Comparison of ENCODE assay signal across 23 mouse cellular contexts in the genomic region with DNA sequence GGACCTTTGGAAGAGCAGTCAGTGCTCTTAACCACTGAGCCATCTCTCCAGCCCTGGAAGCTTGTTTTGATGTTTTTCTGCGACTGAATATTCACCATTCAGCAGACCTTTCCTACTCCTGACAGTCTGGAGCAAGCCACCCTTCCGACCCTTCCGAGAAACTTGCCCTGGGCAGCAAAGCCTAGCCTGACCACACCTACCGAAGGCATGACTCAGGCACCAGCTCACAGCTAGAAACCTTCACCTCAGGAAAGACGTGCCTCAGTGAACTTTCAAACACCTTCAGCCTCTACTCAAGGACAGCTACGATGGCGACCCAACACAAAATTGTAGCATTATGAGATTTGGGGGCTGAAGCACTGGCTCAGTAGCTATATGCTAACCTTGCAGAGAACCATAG. TPM values are rescaled to one million over a fixed set of nuclear protein-coding genes. Genes with fewer than 3 reads are reported as not detected.
"Had no signal": no experiment of that assay in that cellular context is flagged by ENCODE, and none has a peak within 500 bp of the region (broad histone marks: within the 10 kb centered on the region; RNA-seq: fewer than 3 reads in every experiment).

No protein-coding gene starts in this region.

- ATAC-seq: intestine, embryonic 16.5 days; liver, embryonic 12.5 days had no signal

- H3K27ac ChIP-seq: kidney, postnatal 0 days; limb, embryonic 10.5 days; limb, embryonic 13.5 days; liver, embryonic 12.5 days; liver, embryonic 15.5 days; stomach, embryonic 15.5 days had no signal

- H3K4me3 ChIP-seq: limb, embryonic 10.5 days; limb, embryonic 13.5 days; liver, embryonic 12.5 days; liver, embryonic 15.5 days; stomach, embryonic 15.5 days had no signal

- H3K9me3 ChIP-seq: limb, embryonic 10.5 days; limb, embryonic 13.5 days; liver, embryonic 12.5 days; liver, embryonic 15.5 days; stomach, embryonic 15.5 days had no signal

- H3K27me3 ChIP-seq: stomach, embryonic 15.5 days had no signal

- DNase-seq: kidney, postnatal 4 days; liver; lung, adult 2 months; lung, postnatal 14 days; lung, postnatal 4 days; midbrain, embryonic 14.5 days; right cerebral cortex, postnatal 4 days; spleen, adult 18-20 months; thymus, adult 18-20 months; thymus, postnatal 36 days had no signal

- H3K9ac ChIP-seq: limb, embryonic 13.5 days; liver, embryonic 12.5 days; liver, embryonic 15.5 days; stomach, embryonic 15.5 days had no signal

- H3K36me3 ChIP-seq: limb, embryonic 10.5 days; limb, embryonic 13.5 days; liver, embryonic 12.5 days; liver, embryonic 15.5 days; stomach, embryonic 15.5 days had no signal

- H3K4me2 ChIP-seq: limb, embryonic 13.5 days; liver, embryonic 12.5 days; liver, embryonic 15.5 days; midbrain, embryonic 11.5 days; stomach, embryonic 15.5 days had no signal

RNA-seq across cellular contexts. Expression of a gene that starts 33.4 kb away (rescaled TPM):
- total RNA-seq: megakaryocyte progenitor cell, adult 5-6 weeks; megakaryocyte-erythroid progenitor cell, adult 5-6 weeks had no signal
- polyA plus RNA-seq: intestine, embryonic 16.5 days; limb, embryonic 10.5 days; limb, embryonic 13.5 days; liver, embryonic 12.5 days; liver, embryonic 15.5 days; lung, adult 2 months; neural tube, embryonic 11.5 days; stomach, embryonic 15.5 days; testis, adult 2 months; urinary bladder, adult 2 months had no signal
